Mouse (Mus musculus) C2C12 (cell line): Measurements from ENCODE around the gene Asb8.

Source experiments
- CTCF ChIP-seq: IDR thresholded peaks from one replicate; pipeline ENCODE4 v1.5.1; 2011; ENCODE audit not compliant: control insufficient read depth, insufficient read depth, insufficient read length
- MAX ChIP-seq: IDR thresholded peaks from one replicate; pipeline ENCODE4 v1.6.1; 2011; ENCODE audit warnings: mild to moderate bottlenecking, control low read depth

- TF ChIP-seq CTCF = no peak
- no peak for TF ChIP-seq MAX
These were observed 10.8 kb downstream of the Asb8 start for GRCm38 (mm10) chr15:98154631-98155030.
